Mouse (Mus musculus): ENCODE results near the gene Gnaq. TPM values are rescaled to one million over a fixed set of nuclear protein-coding genes. Genes with fewer than 3 reads are reported as not detected.

Gene Gnaq
- total and polyA plus RNA-seq, 3 experiments, result 8.1 to 12.9 (median 8.2) TPM

- peaks cover 0 to 29% of the 10 kb centered on the region in 2 experiments for H3K36me3 ChIP-seq (replicated peaks in 1 of 2; ENCODE audit: control insufficient read depth in 1 of 2, insufficient read depth in 1 of 2, low read length in 1 of 2)
- H3K9me3 ChIP-seq (replicated peaks; ENCODE audit: low read length), result no peaks in the 10 kb centered on the region
- no peak for DNase-seq (ENCODE audit: extremely low read depth)
- dilution Hi-C loops (cut with MboI; ENCODE audit: extremely low pct_ligation_motif_present, extremely low pct_unique_long_range_greater_than_20kb, low sequenced_read_pairs), result no loop called here
- no peak overlapping the region for H3K9ac ChIP-seq (ENCODE audit: insufficient read depth, low read depth)
- H3K4me3 ChIP-seq (replicated peaks in 1 of 3; ENCODE audit: low read depth in 2 of 3, low read length in 2 of 3, poor library complexity in 1 of 3), result no peak overlapping the region
- no peaks in the 10 kb centered on the region for H3K27me3 ChIP-seq (replicated peaks)
- TF ChIP-seq SMC3 (IDR thresholded peaks at IDR 0.05; ENCODE audit: low read depth, low read length), result no peak
- TF ChIP-seq CTCF (conservative IDR thresholded peaks at IDR 0.05 in 1 of 2, IDR thresholded peaks at IDR 0.05 in 1 of 2; ENCODE audit: low read depth in 2 of 2, low read length in 2 of 2), result no peak
- TF ChIP-seq USF1 (IDR thresholded peaks at IDR 0.05; ENCODE audit: low read depth, low read length), result no peak
- TF ChIP-seq HCFC1 (IDR thresholded peaks at IDR 0.05; ENCODE audit: low read depth, low read length), result no peak
- TF ChIP-seq ETS1 (conservative IDR thresholded peaks at IDR 0.05; ENCODE audit: low read depth, low read length), result no peak
- no peak for TF ChIP-seq POLR2AphosphoS2 (IDR thresholded peaks at IDR 0.05; ENCODE audit: low read depth, low read length)
- TF ChIP-seq MEF2A (IDR thresholded peaks at IDR 0.05; ENCODE audit: borderline replicate concordance, low read depth, low read length), result no peak
- no peak for TF ChIP-seq IRF4 (IDR thresholded peaks at IDR 0.05; ENCODE audit: low read depth, low read length)
- TF ChIP-seq JUND (conservative IDR thresholded peaks at IDR 0.05; ENCODE audit: low read depth, low read length), result no peak
- no peak for TF ChIP-seq TBP (conservative IDR thresholded peaks at IDR 0.05; ENCODE audit: low read depth, low read length)
- TF ChIP-seq PAX5 (IDR thresholded peaks at IDR 0.05; ENCODE audit: low read length), result no peak
- TF ChIP-seq NRF1 (IDR thresholded peaks at IDR 0.05; ENCODE audit: low read depth, low read length), result no peak
- H3K4me2 ChIP-seq (ENCODE audit: insufficient read depth, low read depth, poor library complexity, severe bottlenecking), result no peak overlapping the region
- no peaks in the 10 kb centered on the region for H3K79me2 ChIP-seq (replicated peaks; ENCODE audit: control insufficient read depth, extremely low read depth, insufficient read depth, poor library complexity, severe bottlenecking)
- in situ Hi-C loops (cut with MboI; ENCODE audit: low pct_ligation_motif_present, low pct_unique_long_range_greater_than_20kb, low sequenced_read_pairs), result no loop called here
- H3K4me1 ChIP-seq (ENCODE audit: control insufficient read depth in 1 of 2, insufficient read depth in 2 of 2), result peaks cover 9 to 45% of the 10 kb centered on the region in 2 experiments; a peak in 3 of 4 replicates
- no peak overlapping the region for H3K27ac ChIP-seq (ENCODE audit: insufficient read depth, low read depth)
Measured at GRCm38 (mm10) chr19:16222526-16222925, 89.9 kb downstream of the Gnaq start.

GRCm38 (mm10) chr19:16223126-16223525 is 90.5 kb downstream of the Gnaq start:
- dilution Hi-C loops (cut with MboI; ENCODE audit: extremely low pct_ligation_motif_present, extremely low pct_unique_long_range_greater_than_20kb, low sequenced_read_pairs), result no loop called here

More at GRCm38 (mm10) chr19:16223126-16223525, 90.5 kb downstream of the Gnaq start:
- H3K4me3 ChIP-seq (replicated peaks in 1 of 3; ENCODE audit: low read depth in 2 of 3, low read length in 2 of 3, poor library complexity in 1 of 3), result no peak overlapping the region
- H3K79me2 ChIP-seq (replicated peaks; ENCODE audit: control insufficient read depth, extremely low read depth, insufficient read depth, poor library complexity, severe bottlenecking), result no peaks in the 10 kb centered on the region
- H3K27ac ChIP-seq (ENCODE audit: insufficient read depth, low read depth), result no peak overlapping the region
- H3K9me3 ChIP-seq (replicated peaks; ENCODE audit: low read length), result no peaks in the 10 kb centered on the region
- no peak for DNase-seq (ENCODE audit: extremely low read depth)
- peaks cover 9 to 51% of the 10 kb centered on the region in 2 experiments; a peak in 3 of 4 replicates for H3K4me1 ChIP-seq (ENCODE audit: control insufficient read depth in 1 of 2, insufficient read depth in 2 of 2)
- no peak for TF ChIP-seq GABPA (IDR thresholded peaks at IDR 0.05; ENCODE audit: insufficient replicate concordance, low read depth, low read length)
- no peak for TF ChIP-seq USF1 (IDR thresholded peaks at IDR 0.05; ENCODE audit: low read depth, low read length)
- no peak for TF ChIP-seq ETS1 (conservative IDR thresholded peaks at IDR 0.05; ENCODE audit: low read depth, low read length)
- TF ChIP-seq POLR2AphosphoS2 (IDR thresholded peaks at IDR 0.05; ENCODE audit: low read depth, low read length), result no peak
- no peak for TF ChIP-seq CTCF (conservative IDR thresholded peaks at IDR 0.05 in 1 of 2, IDR thresholded peaks at IDR 0.05 in 1 of 2; ENCODE audit: low read depth in 2 of 2, low read length in 2 of 2)
- TF ChIP-seq ZMIZ1 (IDR thresholded peaks at IDR 0.05; ENCODE audit: low read depth, low read length), result no peak
- TF ChIP-seq ZC3H11A (IDR thresholded peaks at IDR 0.05; ENCODE audit: low read depth, low read length), result no peak
- TF ChIP-seq SMC3 (IDR thresholded peaks at IDR 0.05; ENCODE audit: low read depth, low read length), result no peak
- TF ChIP-seq TCF12 (IDR thresholded peaks at IDR 0.05; ENCODE audit: low read depth, low read length), result no peak
- no peak for TF ChIP-seq CHD2 (IDR thresholded peaks at IDR 0.05; ENCODE audit: low read length)
- no peak for TF ChIP-seq RAD21 (IDR thresholded peaks at IDR 0.05; ENCODE audit: low read depth, low read length)
- H3K4me2 ChIP-seq (ENCODE audit: insufficient read depth, low read depth, poor library complexity, severe bottlenecking), result no peak overlapping the region
- H3K36me3 ChIP-seq (replicated peaks in 1 of 2; ENCODE audit: control insufficient read depth in 1 of 2, insufficient read depth in 1 of 2, low read length in 1 of 2), result peaks cover 0 to 29% of the 10 kb centered on the region in 2 experiments
- H3K9ac ChIP-seq (ENCODE audit: insufficient read depth, low read depth), result no peak overlapping the region
- in situ Hi-C loops (cut with MboI; ENCODE audit: low pct_ligation_motif_present, low pct_unique_long_range_greater_than_20kb, low sequenced_read_pairs), result no loop called here
- H3K27me3 ChIP-seq (replicated peaks), result no peaks in the 10 kb centered on the region

Data from CH12.LX (cell line).